Mouse (Mus musculus) olfactory bulb, adult 2 months (tissue): ENCODE results near the gene Adk. TPM values are rescaled to one million over a fixed set of nuclear protein-coding genes. Genes with fewer than 3 reads are reported as not detected.

Experiments used
- H3K27ac ChIP-seq: fragments of 200-500 bp; 2 replicates; pipeline ENCODE4 v1.5.1; 2012; ENCODE audit warnings: low read depth, low read length; ENCODE audit not compliant: insufficient read depth
- H3K4me1 ChIP-seq: fragments of 200-500 bp; 2 replicates; pipeline ENCODE4 v1.6.1; 2012; ENCODE audit warnings: low read length; ENCODE audit not compliant: control insufficient read depth, insufficient read depth
- H3K4me3 ChIP-seq: fragments of 200-500 bp; 2 replicates; pipeline ENCODE4 v1.5.1; 2012; ENCODE audit warnings: mild to moderate bottlenecking, low read depth, low read length, moderate library complexity; ENCODE audit not compliant: insufficient read depth
- CTCF ChIP-seq: fragments of 200-500 bp; IDR thresholded peaks from 2 replicates; pipeline ENCODE4 v1.5.1; 2012; ENCODE audit warnings: low read depth, mild to moderate bottlenecking, low read length, moderate library complexity; ENCODE audit not compliant: insufficient read depth
- POLR2A ChIP-seq: fragments of 200-500 bp; IDR thresholded peaks from 2 replicates; pipeline ENCODE4 v1.6.1; 2012; ENCODE audit warnings: mild to moderate bottlenecking, low read depth, low read length, moderate library complexity; ENCODE audit not compliant: insufficient read depth
- WGBS: fragments of 180-500 bp; shearing (Covaris S2); methylation state at CpG from one replicate; pipeline ENCODE4 v1.1.7; 2018; 5-methylcytosine and 5-hydroxymethylcytosine counted together
- polyA plus RNA-seq: library from polyadenylated mRNA; stranded (reverse); fragments of >200 nt; gene quantifications from 2 replicates; pipeline ENCODE4 v1.2.4, GENCODE M21; 2012; ENCODE audit warnings: low replicate concordance; ENCODE audit not compliant: missing spikeins, insufficient read depth, insufficient read length

The Adk gene
- polyA plus RNA-seq, 1 experiment: not detected

DNA sequence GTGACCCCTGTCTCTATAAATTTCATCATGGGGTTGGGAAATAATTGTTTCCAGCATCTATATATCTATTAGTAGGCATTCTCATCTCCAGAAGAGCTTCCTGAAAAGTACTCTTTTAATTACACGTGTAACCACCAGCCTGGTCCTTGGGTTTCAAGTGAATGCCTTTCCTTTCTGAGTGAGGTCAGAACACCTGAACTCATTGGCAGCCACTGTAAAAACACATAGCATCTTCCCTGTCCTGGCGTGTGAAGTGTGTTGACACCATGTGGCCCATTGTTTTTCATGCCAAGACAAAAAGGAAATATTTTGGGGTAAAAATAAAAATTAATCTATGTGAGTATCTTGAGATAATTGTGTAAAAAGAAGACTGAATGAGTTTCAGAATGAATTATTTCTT is 316.2 kb downstream of the Adk start:
- TF ChIP-seq POLR2A: no peak
- TF ChIP-seq CTCF: no peak
- 20% methylated on average over 2 of the region's 2 CpGs for WGBS
- Histone ChIP-seq H3K4me3 (no peak overlapping the region), H3K27ac (peak overlapping the region; percentile 23; the same call in 1 of the 2 replicates), H3K4me1 (0 out of 2 replicates have a peak, but pooled peaks cover 2% of the 10 kb centered on the region)

DNA sequence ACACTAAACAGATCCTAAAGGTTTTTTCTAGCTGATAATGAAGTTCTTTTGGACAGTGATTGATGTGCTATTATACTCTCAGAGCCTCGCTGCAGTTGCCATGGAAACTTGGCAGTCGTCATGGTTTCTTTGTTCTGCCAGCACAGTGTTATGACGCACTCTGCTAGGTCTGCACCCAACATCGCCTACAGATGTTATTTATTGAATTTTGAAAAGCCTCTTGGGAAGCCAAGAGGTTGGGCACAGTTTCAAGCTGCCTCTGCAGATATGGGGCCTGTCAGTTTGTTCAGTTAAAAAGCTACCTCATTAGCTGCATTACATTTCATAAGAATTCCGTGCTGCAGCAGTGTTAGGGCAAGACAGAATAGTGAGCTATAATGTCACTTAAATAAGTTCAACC is 316.8 kb downstream of the Adk start:
- 3% methylated on average over 5 of the region's 5 CpGs for WGBS

DNA sequence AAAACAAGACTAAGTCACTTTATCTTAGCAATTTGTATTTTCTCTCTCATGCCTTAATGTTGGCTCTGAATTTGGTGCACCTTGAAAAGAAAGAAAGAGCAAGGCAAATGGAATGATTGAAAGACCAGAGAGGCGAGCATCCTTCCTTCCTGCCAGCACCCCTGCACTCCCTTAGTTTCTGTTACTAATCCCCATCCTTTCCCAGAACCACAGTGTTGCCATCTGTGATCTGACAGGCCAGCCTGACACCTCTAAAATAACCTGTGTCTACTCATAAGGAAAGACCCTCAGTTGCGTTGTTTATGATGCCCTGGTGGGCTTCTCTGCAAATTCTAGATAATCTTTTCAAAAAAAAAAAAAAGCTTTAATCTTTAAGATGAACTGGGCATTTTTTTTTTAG is 319.6 kb downstream of the Adk start:
- WGBS: 83% methylated on average over 2 of the region's 2 CpGs
- 0 out of 2 replicates have a peak, but pooled peaks cover 4% of the 10 kb centered on the region for H3K4me1 ChIP-seq
- H3K4me3 ChIP-seq: no peak overlapping the region
- no peak for TF ChIP-seq CTCF
- no peak overlapping the region for H3K27ac ChIP-seq

More for the DNA sequence above, 316.8 kb downstream of the Adk start:
- 0 out of 2 replicates have a peak, but pooled peaks cover 4% of the 10 kb centered on the region for H3K4me1 ChIP-seq
- 0 out of 2 replicates have a peak overlapping the region, but pooled peaks have one; percentile 2 for H3K27ac ChIP-seq
- no peak for TF ChIP-seq CTCF
- TF ChIP-seq POLR2A: no peak
- H3K4me3 ChIP-seq: no peak overlapping the region

DNA sequence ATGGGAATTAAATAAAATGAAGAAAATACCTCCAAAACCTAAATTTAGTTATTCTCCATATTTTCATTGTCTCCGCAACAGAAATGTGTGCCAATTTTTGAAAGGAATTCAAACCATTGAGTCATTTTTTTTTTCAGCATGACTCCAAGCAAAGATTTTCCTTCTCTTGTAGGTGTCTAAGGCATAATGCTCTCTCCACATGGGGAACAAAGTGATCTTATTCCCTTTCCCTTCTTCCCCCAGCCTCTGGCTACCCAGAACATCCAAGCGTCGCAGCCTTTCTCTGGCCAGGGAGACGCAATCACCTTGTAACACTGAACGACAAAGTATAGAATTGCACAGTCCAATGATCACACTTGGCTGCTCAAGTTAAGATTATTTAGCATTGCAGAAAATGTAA is 320.3 kb downstream of the Adk start:
- 83% methylated on average over 5 of the region's 5 CpGs for whole genome bisulfite sequencing
- Histone ChIP-seq H3K4me1 (0 out of 2 replicates have a peak, but pooled peaks cover 4% of the 10 kb centered on the region), H3K4me3 (no peak overlapping the region), H3K27ac (no peak overlapping the region)
- TF ChIP-seq POLR2A: no peak
- TF ChIP-seq CTCF: no peak

DNA sequence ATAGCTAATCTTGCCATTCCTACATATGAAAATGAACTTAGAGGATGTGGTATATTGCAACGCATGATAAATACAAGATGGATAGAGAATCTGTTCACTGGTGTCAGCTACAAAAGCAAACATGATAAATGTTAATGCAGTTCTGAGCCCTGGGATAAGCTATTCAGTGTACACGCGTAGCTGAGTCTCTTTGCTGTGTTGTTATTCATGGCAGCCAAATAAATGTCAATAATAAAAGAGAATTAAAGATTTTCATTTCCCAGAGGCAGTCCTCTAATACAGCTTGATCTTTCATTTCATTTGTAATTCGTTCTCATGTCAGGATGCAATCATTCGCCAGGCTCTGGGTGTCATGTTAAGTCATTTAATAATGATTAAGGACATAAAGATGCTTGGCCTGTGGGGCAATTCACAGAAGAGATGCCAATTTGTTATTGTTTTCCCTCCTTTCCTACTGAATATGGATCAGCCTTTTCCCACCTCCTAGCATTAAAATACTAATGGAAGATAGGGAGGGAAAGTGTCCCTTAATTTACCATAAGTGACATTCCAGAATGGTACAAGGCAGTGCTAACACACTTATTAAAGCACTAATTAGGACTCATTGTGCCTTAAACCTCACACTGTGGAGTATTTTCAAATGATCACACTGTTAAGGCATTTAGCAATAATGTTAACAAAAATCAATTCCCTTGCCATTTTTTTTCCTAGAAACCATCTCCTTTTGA is 331.5 kb downstream of the Adk start:
- TF ChIP-seq CTCF (no peak), POLR2A (no peak)
- Histone ChIP-seq H3K4me1 (no peaks in the 10 kb centered on the region), H3K4me3 (no peak overlapping the region), H3K27ac (no peak overlapping the region)
- 59% methylated on average over 5 of the region's 5 CpGs for WGBS

DNA sequence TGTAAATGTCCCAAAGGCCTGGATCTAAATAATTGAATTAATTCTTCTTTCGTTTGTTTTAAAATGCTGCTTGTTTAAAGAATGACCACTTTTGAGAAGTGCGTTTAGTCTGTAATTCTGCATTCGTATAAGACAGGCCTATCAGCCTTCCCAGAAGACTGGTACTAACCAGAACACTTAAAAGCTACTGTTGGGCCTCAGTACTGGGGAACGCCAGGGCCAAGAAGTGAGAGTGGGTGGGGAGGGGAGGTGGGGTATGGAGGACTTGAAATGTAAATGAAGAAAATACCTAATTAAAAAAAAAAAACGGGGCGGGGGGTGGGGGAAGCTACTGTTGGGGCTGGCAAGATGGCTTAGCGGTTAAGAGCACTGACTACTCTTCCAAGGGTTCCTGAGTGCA is 347.1 kb downstream of the Adk start:
- H3K4me1 ChIP-seq: peaks cover 4% of the 10 kb centered on the region
- no peak overlapping the region for H3K27ac ChIP-seq
- 81% methylated on average over 7 of the region's 7 CpGs for WGBS
- H3K4me3 ChIP-seq: no peak overlapping the region
- no peak for TF ChIP-seq POLR2A
- TF ChIP-seq CTCF: no peak

DNA sequence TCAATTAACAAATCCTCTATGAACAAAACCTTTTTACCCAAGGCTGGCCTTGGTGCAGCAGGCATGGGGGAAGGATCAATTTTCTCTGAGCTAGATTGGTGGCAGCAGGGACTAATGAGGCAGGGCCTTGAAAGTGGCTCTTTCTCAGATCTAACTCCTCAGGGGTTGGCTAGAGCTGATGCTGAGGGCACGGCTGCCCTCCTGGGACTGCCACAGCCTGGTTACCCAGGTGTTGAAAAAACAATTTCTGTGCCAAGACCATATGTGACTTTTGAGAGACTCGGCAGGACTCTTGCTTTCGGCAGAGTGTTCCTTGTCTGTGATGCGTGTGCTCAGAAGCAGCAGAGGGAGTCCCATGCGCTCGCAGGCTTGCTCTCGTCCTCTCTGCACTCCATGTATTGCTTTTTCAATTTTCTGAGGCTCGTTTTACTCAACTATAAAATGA is 349.8 kb downstream of the Adk start:
- TF ChIP-seq CTCF (no peak), POLR2A (no peak)
- Histone ChIP-seq H3K27ac (no peak overlapping the region), H3K4me3 (no peak overlapping the region), H3K4me1 (peaks cover 4% of the 10 kb centered on the region)
- WGBS: 45% methylated on average over 8 of the region's 8 CpGs

DNA sequence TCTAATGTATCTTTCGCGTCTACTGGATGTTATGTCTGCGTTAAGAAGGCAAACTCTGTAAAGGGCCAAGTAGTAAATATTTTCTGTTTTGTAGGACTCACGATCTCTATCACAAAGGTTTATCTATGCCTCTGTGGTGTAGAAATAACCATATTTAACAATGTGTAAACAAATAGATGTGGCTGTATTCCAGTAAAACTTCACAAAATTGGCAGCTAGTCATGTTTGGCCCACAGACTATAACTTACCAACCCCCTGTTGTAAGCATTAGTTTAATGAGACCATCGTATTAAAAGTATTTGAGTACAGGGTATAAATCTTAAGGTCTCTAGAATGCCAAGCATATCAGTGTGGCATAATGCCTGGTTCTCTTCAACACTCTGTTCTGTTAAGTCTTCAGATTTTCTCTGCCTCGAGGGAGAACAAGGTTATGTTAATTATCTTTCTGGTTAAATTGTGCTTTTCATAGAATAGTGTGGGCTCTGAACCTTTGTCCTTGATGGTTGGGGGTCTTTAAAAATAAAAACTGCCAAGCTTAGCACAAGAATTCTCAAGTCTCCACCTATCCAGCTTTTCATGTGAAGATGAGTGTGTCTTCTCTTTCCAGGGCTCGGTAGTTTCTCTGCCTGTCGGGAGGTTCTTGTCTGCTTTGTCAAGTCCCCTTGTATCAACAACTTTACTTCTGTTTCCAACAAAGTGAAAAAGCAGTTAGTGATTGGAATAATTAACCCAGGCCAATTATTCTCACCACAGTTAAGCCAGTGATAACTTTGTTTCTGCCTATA is 350.4 kb downstream of the Adk start:
- Histone ChIP-seq H3K4me3 (no peak overlapping the region), H3K4me1 (peaks cover 4% of the 10 kb centered on the region), H3K27ac (no peak overlapping the region)
- 57% methylated on average over 8 of the region's 8 CpGs for WGBS
- no peak for TF ChIP-seq CTCF
- no peak for TF ChIP-seq POLR2A

DNA sequence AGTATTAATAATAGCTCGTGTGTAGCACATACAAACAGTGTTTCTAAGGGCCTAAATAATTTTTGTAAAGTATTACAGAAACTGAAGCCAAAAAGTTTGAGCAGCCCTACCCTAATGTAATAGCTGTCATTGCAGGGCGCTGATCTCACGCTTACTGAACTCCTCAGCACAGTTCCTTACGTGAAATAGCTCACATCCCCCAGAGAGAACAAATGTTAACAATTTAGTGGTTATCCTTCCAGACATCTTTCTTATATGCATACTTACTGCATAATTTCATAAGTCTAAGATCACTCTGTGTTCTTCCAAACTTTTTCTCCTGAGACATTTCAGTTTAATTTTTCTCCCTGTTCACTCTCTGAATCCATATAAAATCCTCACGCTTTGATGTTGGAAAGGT is 354.6 kb downstream of the Adk start:
- TF ChIP-seq POLR2A (no peak), CTCF (no peak)
- no peak overlapping the region for H3K27ac ChIP-seq
- H3K4me3 ChIP-seq: no peak overlapping the region
- 90% methylated on average over 5 of the region's 5 CpGs for WGBS
- H3K4me1 ChIP-seq: peaks cover 6% of the 10 kb centered on the region
